Mouse (Mus musculus) forebrain, postnatal 0 days (tissue): ENCODE data around the gene Olfr766-ps1. TPM values are rescaled to one million over a fixed set of nuclear protein-coding genes. Genes with fewer than 3 reads are reported as not detected.

Experiments used
- ATAC-seq: fragments of 200-750 bp; cut with Nextera tagmentation; 2 replicates; pipeline ENCODE4 v1.8.0; 2017; ENCODE audit warnings: mild to moderate bottlenecking, moderate library complexity
- DNase-seq: peaks from one replicate; pipeline ENCODE4 v3.0.0-alpha.2; 2015
- H3K27ac ChIP-seq: fragments of 300-500 bp; sonication (generic); 2 replicates; pipeline ENCODE4 v1.5.1; 2014; ENCODE audit warnings: low read depth, mild to moderate bottlenecking, antibody characterized with exemption, low read length, moderate library complexity, mixed read lengths
- H3K27me3 ChIP-seq: fragments of 300-500 bp; sonication (generic); 2 replicates; pipeline ENCODE4 v1.6.1; 2014; ENCODE audit warnings: mild to moderate bottlenecking, low read length, mixed read lengths; ENCODE audit not compliant: insufficient read depth
- H3K36me3 ChIP-seq: fragments of 300-500 bp; sonication (generic); 2 replicates; pipeline ENCODE4 v1.6.1; 2014; ENCODE audit warnings: mild to moderate bottlenecking, moderate library complexity; ENCODE audit not compliant: insufficient read depth
- H3K4me1 ChIP-seq: fragments of 300-500 bp; sonication (generic); 2 replicates; pipeline ENCODE4 v1.6.1; 2014; ENCODE audit warnings: antibody characterized with exemption; ENCODE audit not compliant: insufficient read depth
- H3K4me2 ChIP-seq: fragments of 300-500 bp; sonication (generic); 2 replicates; pipeline ENCODE4 v1.6.1; 2014; ENCODE audit warnings: low read depth, mild to moderate bottlenecking, moderate library complexity
- H3K4me3 ChIP-seq: fragments of 300-500 bp; sonication (generic); 2 replicates; pipeline ENCODE4 v1.5.1; 2014; ENCODE audit warnings: low read depth, low read length, mixed read lengths
- H3K9ac ChIP-seq: fragments of 300-500 bp; sonication (generic); 2 replicates; pipeline ENCODE4 v1.6.1; 2014; ENCODE audit warnings: mild to moderate bottlenecking
- H3K9me3 ChIP-seq: fragments of 300-500 bp; sonication (generic); 2 replicates; pipeline ENCODE4 v1.6.1; 2016; ENCODE audit warnings: low read length
- CTCF ChIP-seq: sonication (generic); IDR thresholded peaks from 2 replicates; pipeline ENCODE4 v1.5.1; 2016; ENCODE audit warnings: antibody characterized with exemption, control low read depth, low read depth
- WGBS: fragments of 180-500 bp; shearing (Covaris S2); extraction: QIAGEN DNeasy Blood & Tissue Kit; methylation state at CpG from one replicate; pipeline ENCODE4 v1.1.7; 2014; 5-methylcytosine and 5-hydroxymethylcytosine counted together
- polyA plus RNA-seq: library from polyadenylated mRNA; unstranded; fragments of >200 nt; fragmentation: Nextera tagmentation; extraction: Ambion mirVana; gene quantifications from 2 replicates; pipeline ENCODE4 v1.2.1, GENCODE M21; 2015
- total RNA-seq: library from RNA; depleted of rRNA; stranded (reverse); fragments of >200 nt; gene quantifications from 2 replicates; pipeline ENCODE4 v1.2.3, GENCODE M21; 2014; rRNA removed

Gene Olfr766-ps1
- total and polyA plus RNA-seq, 2 experiments from 2014 or later: not detected

DNA sequence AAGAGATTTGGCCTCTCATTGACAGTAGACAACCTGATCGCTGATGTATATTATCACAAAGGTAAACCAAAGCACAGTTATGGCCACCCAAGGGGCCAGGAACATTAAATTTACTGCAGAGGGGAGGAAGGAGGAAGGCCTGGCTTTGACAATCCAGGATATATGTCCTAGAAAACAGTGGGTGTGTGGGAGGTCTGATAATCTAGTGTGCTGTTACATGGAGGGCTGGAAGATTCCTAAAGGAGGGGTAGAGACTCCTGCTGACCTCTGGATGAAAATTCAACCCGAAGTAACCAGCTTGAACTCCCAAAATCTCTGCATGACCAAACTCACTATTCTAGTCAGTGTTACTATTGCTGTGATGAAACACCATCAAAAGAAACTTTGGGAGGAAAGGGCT, 40.4 kb downstream of the Olfr766-ps1 start:
- ATAC-seq (no peak), DNase-seq (no peak)
- H3K4me3 ChIP-seq: no peak overlapping the region
- no peak overlapping the region for H3K27ac ChIP-seq
- no peaks in the 10 kb centered on the region for H3K4me1 ChIP-seq
- no peaks in the 10 kb centered on the region for H3K27me3 ChIP-seq
- no peak for TF ChIP-seq CTCF
- no peaks in the 10 kb centered on the region for H3K36me3 ChIP-seq
- WGBS: 76% methylated on average over 2 of the region's 2 CpGs
- H3K9me3 ChIP-seq: no peaks in the 10 kb centered on the region
- no peak overlapping the region for H3K9ac ChIP-seq
- H3K4me2 ChIP-seq: no peak overlapping the region

GRCm38 (mm10) chr10:129026018-129026662, 42.6 kb downstream of the Olfr766-ps1 start:
- WGBS: 61% methylated on average over 3 of the region's 3 CpGs
- TF ChIP-seq CTCF: peak; percentile 74
- ATAC-seq (peak; percentile 60; the same call in 1 of the 2 replicates), DNase-seq (peak; percentile 61)
- Histone ChIP-seq H3K9ac (no peak overlapping the region), H3K9me3 (no peaks in the 10 kb centered on the region), H3K27me3 (no peaks in the 10 kb centered on the region), H3K36me3 (no peaks in the 10 kb centered on the region), H3K4me2 (no peak overlapping the region), H3K4me1 (no peaks in the 10 kb centered on the region), H3K4me3 (no peak overlapping the region), H3K27ac (no peak overlapping the region)

DNA sequence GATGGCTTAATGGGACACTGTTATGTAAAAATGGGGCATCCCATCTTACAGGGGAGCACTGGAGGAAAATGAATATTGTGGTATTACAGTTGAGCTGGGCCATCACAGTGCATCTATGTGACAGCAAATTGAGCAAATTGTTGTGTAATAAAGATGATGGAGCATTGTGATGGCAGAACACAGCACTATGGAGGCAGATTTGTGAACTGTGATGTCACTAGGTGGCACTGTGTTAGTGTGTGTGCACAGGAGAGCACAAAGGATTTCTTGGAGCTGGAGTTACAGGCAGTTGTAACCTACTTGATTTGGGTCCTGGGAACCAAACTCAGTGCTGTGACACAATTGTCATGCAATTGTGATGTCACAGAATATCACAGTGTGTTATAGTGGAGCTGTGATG, 45.5 kb downstream of the Olfr766-ps1 start:
- no peak overlapping the region for H3K4me3 ChIP-seq
- no peak overlapping the region for H3K4me2 ChIP-seq
- DNase-seq: no peak
- H3K9ac ChIP-seq: no peak overlapping the region
- H3K9me3 ChIP-seq: no peaks in the 10 kb centered on the region
- no peak overlapping the region for H3K27ac ChIP-seq
- H3K4me1 ChIP-seq: no peaks in the 10 kb centered on the region
- H3K36me3 ChIP-seq: no peaks in the 10 kb centered on the region
- no peaks in the 10 kb centered on the region for H3K27me3 ChIP-seq
- TF ChIP-seq CTCF: peak; percentile 10; the same call in 1 of the 2 replicates
- ATAC-seq: no peak

- ATAC-seq: no peak
- no peak overlapping the region for H3K9ac ChIP-seq
These were observed 54.3 kb downstream of the Olfr766-ps1 start for GRCm38 (mm10) chr10:129014477-129014876.

More at GRCm38 (mm10) chr10:129014477-129014876, 54.3 kb downstream of the Olfr766-ps1 start:
- H3K9me3 ChIP-seq: no peaks in the 10 kb centered on the region
- no peak for TF ChIP-seq CTCF
- H3K27ac ChIP-seq: no peak overlapping the region
- no peaks in the 10 kb centered on the region for H3K4me1 ChIP-seq
- H3K36me3 ChIP-seq: no peaks in the 10 kb centered on the region
- H3K27me3 ChIP-seq: no peaks in the 10 kb centered on the region
- H3K4me2 ChIP-seq: no peak overlapping the region
- no peak for DNase-seq
- no peak overlapping the region for H3K4me3 ChIP-seq

Other genes starting within 250 kb of the Olfr766-ps1 start
- gene Ormdl2, start 247.3 kb downstream of the Olfr766-ps1 start, total RNA-seq: 6.3 and 8.3 TPM in 2 replicates
- gene Ormdl2, start 247.3 kb downstream of the Olfr766-ps1 start, polyA plus RNA-seq: 13.2 and 16.1 TPM in 2 replicates
- gene Gdf11, start 177.3 kb downstream of the Olfr766-ps1 start, total RNA-seq: 15.7 and 19.1 TPM in 2 replicates
- 4.3 and 6.7 TPM in 2 replicates for gene Gdf11, start 177.3 kb downstream of the Olfr766-ps1 start, polyA plus RNA-seq
- 11.7 and 25.2 TPM in 2 replicates for gene Cd63, start 168.0 kb downstream of the Olfr766-ps1 start, total RNA-seq
- 168 and 188 TPM in 2 replicates for gene Cd63, start 168.0 kb downstream of the Olfr766-ps1 start, polyA plus RNA-seq
- 4.1 and 5.8 TPM in 2 replicates for gene Rdh5, start 146.1 kb downstream of the Olfr766-ps1 start, total RNA-seq
- gene Rdh5, start 146.1 kb downstream of the Olfr766-ps1 start, polyA plus RNA-seq: 6.9 and 10.2 TPM in 2 replicates
- gene Bloc1s1, start 144.9 kb downstream of the Olfr766-ps1 start, total RNA-seq: 120 and 149 TPM in 2 replicates
- gene Bloc1s1, start 144.9 kb downstream of the Olfr766-ps1 start, polyA plus RNA-seq: 246 and 305 TPM in 2 replicates
- 7.7 and 12.7 TPM in 2 replicates for gene Itga7, start 135.2 kb downstream of the Olfr766-ps1 start, total RNA-seq
- 5.8 and 7.7 TPM in 2 replicates for gene Itga7, start 135.2 kb downstream of the Olfr766-ps1 start, polyA plus RNA-seq
- not detected in 2 replicates for gene Mettl7b, start 108.0 kb downstream of the Olfr766-ps1 start, total RNA-seq
- gene Mettl7b, start 108.0 kb downstream of the Olfr766-ps1 start, polyA plus RNA-seq: not detected in 2 replicates
- not detected in 2 replicates for gene Olfr9, start 79.5 kb downstream of the Olfr766-ps1 start, total RNA-seq
- not detected in 2 replicates for gene Olfr9, start 79.5 kb downstream of the Olfr766-ps1 start, polyA plus RNA-seq
- gene Olfr763, start 58.2 kb downstream of the Olfr766-ps1 start, total RNA-seq: not detected in 2 replicates
- gene Olfr763, start 58.2 kb downstream of the Olfr766-ps1 start, polyA plus RNA-seq: not detected in 2 replicates
- not detected in 2 replicates for gene Olfr764-ps1, start 29.1 kb downstream of the Olfr766-ps1 start, total RNA-seq
- not detected in 2 replicates for gene Olfr764-ps1, start 29.1 kb downstream of the Olfr766-ps1 start, polyA plus RNA-seq
- gene Olfr765, start 19.0 kb downstream of the Olfr766-ps1 start, total RNA-seq: not detected in 2 replicates
- gene Olfr765, start 19.0 kb downstream of the Olfr766-ps1 start, polyA plus RNA-seq: not detected in 2 replicates
- gene Olfr767, start 13.9 kb upstream of the Olfr766-ps1 start, total RNA-seq: not detected in 2 replicates
- not detected in 2 replicates for gene Olfr767, start 13.9 kb upstream of the Olfr766-ps1 start, polyA plus RNA-seq
- gene Olfr768, start 30.4 kb upstream of the Olfr766-ps1 start, total RNA-seq: not detected in 2 replicates
- not detected in 2 replicates for gene Olfr768, start 30.4 kb upstream of the Olfr766-ps1 start, polyA plus RNA-seq
- not detected in 2 replicates for gene Olfr769, start 48.9 kb upstream of the Olfr766-ps1 start, total RNA-seq
- gene Olfr769, start 48.9 kb upstream of the Olfr766-ps1 start, polyA plus RNA-seq: not detected in 2 replicates
- not detected in 2 replicates for gene Olfr770, start 70.0 kb upstream of the Olfr766-ps1 start, total RNA-seq
- gene Olfr770, start 70.0 kb upstream of the Olfr766-ps1 start, polyA plus RNA-seq: not detected in 2 replicates
- gene Olfr771, start 95.8 kb upstream of the Olfr766-ps1 start, total RNA-seq: not detected in 2 replicates
- gene Olfr771, start 95.8 kb upstream of the Olfr766-ps1 start, polyA plus RNA-seq: not detected in 2 replicates
- not detected in 2 replicates for gene Olfr772, start 108.9 kb upstream of the Olfr766-ps1 start, total RNA-seq
- not detected in 2 replicates for gene Olfr772, start 108.9 kb upstream of the Olfr766-ps1 start, polyA plus RNA-seq
- not detected in 2 replicates for gene Olfr773, start 118.4 kb upstream of the Olfr766-ps1 start, total RNA-seq
- not detected in 2 replicates for gene Olfr773, start 118.4 kb upstream of the Olfr766-ps1 start, polyA plus RNA-seq
- not detected in 2 replicates for gene Olfr774, start 167.2 kb upstream of the Olfr766-ps1 start, total RNA-seq
- gene Olfr774, start 167.2 kb upstream of the Olfr766-ps1 start, polyA plus RNA-seq: not detected in 2 replicates
- gene Olfr775, start 179.4 kb upstream of the Olfr766-ps1 start, total RNA-seq: not detected in 2 replicates
- not detected in 2 replicates for gene Olfr775, start 179.4 kb upstream of the Olfr766-ps1 start, polyA plus RNA-seq
- not detected in 2 replicates for gene Olfr776, start 190.2 kb upstream of the Olfr766-ps1 start, total RNA-seq
- gene Olfr776, start 190.2 kb upstream of the Olfr766-ps1 start, polyA plus RNA-seq: not detected in 2 replicates
- gene Olfr777, start 202.5 kb upstream of the Olfr766-ps1 start, total RNA-seq: not detected in 2 replicates
- not detected in 2 replicates for gene Olfr777, start 202.5 kb upstream of the Olfr766-ps1 start, polyA plus RNA-seq
- gene Olfr780, start 249.1 kb upstream of the Olfr766-ps1 start, total RNA-seq: not detected in 2 replicates
- not detected in 2 replicates for gene Olfr780, start 249.1 kb upstream of the Olfr766-ps1 start, polyA plus RNA-seq